Comparison of ENCODE assay signal across 9 mouse cellular contexts in the genomic region with DNA sequence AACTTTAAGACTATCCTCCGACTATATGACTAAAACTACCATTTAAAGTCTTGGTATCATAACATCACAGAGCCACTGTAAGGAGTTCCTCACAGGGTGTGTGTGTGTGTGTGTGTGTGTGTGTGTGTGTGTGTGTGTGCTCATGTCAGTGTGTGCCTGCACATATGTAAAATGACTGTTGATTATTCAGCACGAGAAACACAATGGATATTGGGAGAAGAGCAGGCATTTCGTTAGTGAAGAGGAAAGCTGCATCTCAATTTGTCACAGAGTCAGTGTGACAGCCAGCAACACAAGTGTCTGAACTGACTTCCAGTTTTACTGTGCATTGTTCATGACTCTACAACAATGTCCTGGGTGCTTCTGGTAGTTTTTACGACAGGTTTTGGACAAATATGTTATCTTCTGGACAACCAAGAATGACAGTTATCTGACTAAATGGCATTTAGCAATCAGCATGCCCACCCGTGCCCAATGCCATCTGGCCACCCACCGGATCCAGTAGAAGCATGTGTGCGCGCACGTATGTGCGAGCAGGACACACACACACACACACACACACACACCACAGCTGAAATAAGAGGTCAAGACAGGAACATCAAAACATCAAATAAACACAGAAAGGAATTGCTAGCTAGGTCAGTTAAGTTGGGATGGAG. TPM values are rescaled to one million over a fixed set of nuclear protein-coding genes. Genes with fewer than 3 reads are reported as not detected.
DNase-seq lines count a peak whose midpoint lies in the region; ATAC-seq and TF ChIP-seq lines count a peak whose summit lies in the region.
"Had no signal": no experiment of that assay in that cellular context is flagged by ENCODE, and none has a peak within 500 bp of the region (broad histone marks: within the 10 kb centered on the region; RNA-seq: fewer than 3 reads in every experiment).

No protein-coding gene starts in this region.

- peaks cover 2% of the 10 kb centered on the region; the same call in 1 of the 2 replicates for H3K36me3 ChIP-seq in heart, adult 2 months (ENCODE audit: control insufficient read depth, insufficient read depth, low read length)
- no peaks in the 10 kb centered on the region for H3K36me3 ChIP-seq in embryonic facial prominence, embryonic 11.5 days (replicated peaks; ENCODE audit: control insufficient read depth, insufficient read depth, low read depth, low read length)
- H3K36me3 ChIP-seq in hindbrain, embryonic 16.5 days (ENCODE audit: control insufficient read depth, insufficient read depth, low read length), result no peaks in the 10 kb centered on the region
- H3K36me3 ChIP-seq in midbrain, embryonic 12.5 days, result no peaks in the 10 kb centered on the region
- H3K36me3 ChIP-seq: liver, embryonic 13.5 days had no signal

- TF ChIP-seq POLR2A in heart, adult 2 months (IDR thresholded peaks at IDR 0.05; ENCODE audit: insufficient read depth, low read depth, low read length), result no peak

- no peak for TF ChIP-seq CTCF in heart, adult 2 months (IDR thresholded peaks at IDR 0.05)

- 51% methylated on average over 10 of the region's 10 CpGs for WGBS in heart, adult 2 months
- WGBS in embryonic facial prominence, embryonic 11.5 days, result 71% methylated on average over 10 of the region's 10 CpGs
- WGBS in hindbrain, embryonic 16.5 days, result 37% methylated on average over 10 of the region's 10 CpGs
- WGBS in midbrain, embryonic 12.5 days, result 48% methylated on average over 10 of the region's 10 CpGs

- intact Hi-C loops in heart, adult 2 months (cut with DNase I), result loop anchor here (5.0 kb wide), 2 partner anchors 164 to 579 kb away; no protein-coding TSS in a partner anchor

- peak overlapping the region; percentile 40 for H3K4me2 ChIP-seq in embryonic facial prominence, embryonic 11.5 days (ENCODE audit: low read depth, low read length)
- peak overlapping the region; percentile 82 for H3K4me2 ChIP-seq in hindbrain, embryonic 16.5 days (ENCODE audit: low read length)
- peak overlapping the region; percentile 66 for H3K4me2 ChIP-seq in midbrain, embryonic 12.5 days (replicated peaks)

- peak overlapping the region; percentile 26 for H3K9ac ChIP-seq in heart, adult 2 months (ENCODE audit: low read depth, low read length)
- H3K9ac ChIP-seq in embryonic facial prominence, embryonic 11.5 days (replicated peaks; ENCODE audit: low read length), result peak overlapping the region; percentile 86; the same call in 1 of the 2 replicates
- H3K9ac ChIP-seq in hindbrain, embryonic 16.5 days (ENCODE audit: low read depth, low read length), result peak overlapping the region; percentile 92
- H3K9ac ChIP-seq in midbrain, embryonic 12.5 days (replicated peaks), result peak overlapping the region; percentile 98
- H3K9ac ChIP-seq: liver, embryonic 13.5 days had no signal

- no peaks in the 10 kb centered on the region; the same call in 1 of the 2 replicates for H3K4me1 ChIP-seq in heart, adult 2 months (ENCODE audit: control insufficient read depth, insufficient read depth, low read length)
- H3K4me1 ChIP-seq in embryonic facial prominence, embryonic 11.5 days (ENCODE audit: control insufficient read depth, insufficient read depth, low read length), result no peaks in the 10 kb centered on the region
- peaks cover 2% of the 10 kb centered on the region for H3K4me1 ChIP-seq in hindbrain, embryonic 16.5 days (ENCODE audit: control insufficient read depth, insufficient read depth, low read depth, low read length)
- H3K4me1 ChIP-seq in midbrain, embryonic 12.5 days, result peaks cover 21% of the 10 kb centered on the region

- no peaks in the 10 kb centered on the region for H3K9me3 ChIP-seq in embryonic facial prominence, embryonic 11.5 days (replicated peaks; ENCODE audit: control insufficient read depth, low read length)
- no peaks in the 10 kb centered on the region for H3K9me3 ChIP-seq in hindbrain, embryonic 16.5 days (ENCODE audit: control insufficient read depth, low read length)
- no peaks in the 10 kb centered on the region for H3K9me3 ChIP-seq in midbrain, embryonic 12.5 days
- H3K9me3 ChIP-seq: liver, embryonic 13.5 days had no signal

- ATAC-seq in embryonic facial prominence, embryonic 11.5 days (replicated peaks; ENCODE audit: insufficient number of reproducible peaks, low FRiP score, low TSS enrichment, low read depth), result no peak
- no peak for ATAC-seq in hindbrain, embryonic 16.5 days
- no peak for ATAC-seq in midbrain, embryonic 12.5 days (ENCODE audit: low FRiP score, low read depth)
- ATAC-seq in frontal cortex, adult (ENCODE audit: low TSS enrichment), result no peak

- H3K27ac ChIP-seq in heart, adult 2 months, result peak overlapping the region; percentile 94
- H3K27ac ChIP-seq in embryonic facial prominence, embryonic 11.5 days (replicated peaks; ENCODE audit: low read depth, low read length), result no peak overlapping the region
- H3K27ac ChIP-seq in hindbrain, embryonic 16.5 days (ENCODE audit: low read depth, low read length), result peak overlapping the region; percentile 94; the same call in 1 of the 2 replicates
- H3K27ac ChIP-seq in midbrain, embryonic 12.5 days (replicated peaks), result peak overlapping the region; percentile 97
- H3K27ac ChIP-seq: liver, embryonic 13.5 days had no signal

- TF ChIP-seq EP300 in heart, adult 2 months (IDR thresholded peaks at IDR 0.05; ENCODE audit: insufficient read depth, low read depth, low read length), result no peak

- DNase-seq in heart, adult 2 months, result peak in 1 of 2 experiments; percentile 19
- DNase-seq in heart, adult 9 months (ENCODE audit: low spot score in 2 of 2), result no peak
- no peak for DNase-seq in embryonic facial prominence, embryonic 11.5 days (ENCODE audit: low spot score)
- DNase-seq in spleen, postnatal 4 days (ENCODE audit: low spot score in 2 of 2), result no peak
- no peak for DNase-seq in frontal cortex, adult 2 months (ENCODE audit: extremely low spot score in 1 of 2, low spot score in 1 of 2)
- DNase-seq: liver, embryonic 13.5 days had no signal

- H3K27me3 ChIP-seq in heart, adult 2 months (ENCODE audit: control insufficient read depth, insufficient read depth, low read length), result no peaks in the 10 kb centered on the region
- H3K27me3 ChIP-seq in embryonic facial prominence, embryonic 11.5 days (ENCODE audit: control insufficient read depth, insufficient read depth, low read length), result no peaks in the 10 kb centered on the region
- no peaks in the 10 kb centered on the region for H3K27me3 ChIP-seq in hindbrain, embryonic 16.5 days (replicated peaks; ENCODE audit: control insufficient read depth, insufficient read depth, low read length)
- H3K27me3 ChIP-seq in midbrain, embryonic 12.5 days, result no peaks in the 10 kb centered on the region

- H3K4me3 ChIP-seq in heart, adult 2 months, result peak overlapping the region; percentile 73
- H3K4me3 ChIP-seq in embryonic facial prominence, embryonic 11.5 days (ENCODE audit: low read depth, low read length), result peak overlapping the region; percentile 56
- H3K4me3 ChIP-seq in hindbrain, embryonic 16.5 days (ENCODE audit: low read length), result peak overlapping the region; percentile 81
- peak overlapping the region; percentile 92 for H3K4me3 ChIP-seq in midbrain, embryonic 12.5 days

- H3K79me2 ChIP-seq in heart, adult 2 months (replicated peaks; ENCODE audit: control insufficient read depth, insufficient read depth, low read length), result no peaks in the 10 kb centered on the region; the same call in 1 of the 2 replicates

RNA-seq across cellular contexts. Expression of gene Dach1, which starts 3.1 kb away (rescaled TPM):
- 1 to 10 TPM; 7.7 to 8.4 TPM for total RNA-seq in heart, adult 2 months (2021)
- polyA plus RNA-seq in heart, adult 2 months (2012; rRNA removed), result 2.7 and 3.7 TPM in 2 replicates
- polyA plus RNA-seq in embryonic facial prominence, embryonic 11.5 days (2014; fragmentation: Nextera tagmentation; extraction: Ambion mirVana), result 11.5 TPM in 2 replicates
- 14.4 TPM in 2 replicates for polyA plus RNA-seq in hindbrain, embryonic 16.5 days (2015; fragmentation: Nextera tagmentation; extraction: Ambion mirVana)
- polyA plus RNA-seq in midbrain, embryonic 12.5 days (2016; fragmentation: Nextera tagmentation; extraction: Ambion mirVana), result 24.4 and 24.9 TPM in 2 replicates
- 1.8 and 1.9 TPM in 2 replicates for polyA plus RNA-seq in frontal cortex, adult 2 months (2012; rRNA removed)

Comparison
In these comparisons a context has a peak if more than half of its experiments do, and no peak if none do; other contexts are left out.
1. H3K9ac ChIP-seq: peak in every context shown above with its lines; median percentile 98 in midbrain, embryonic 12.5 days; 92 in hindbrain, embryonic 16.5 days; 86 in embryonic facial prominence, embryonic 11.5 days; 26 in heart, adult 2 months.